Mouse (Mus musculus): ENCODE results near the gene Cacng8.

- TF ChIP-seq CTCF (IDR thresholded peaks at IDR 0.05; ENCODE audit: low read depth, low read length) (no peak), POLR2A (IDR thresholded peaks at IDR 0.05; ENCODE audit: extremely low read depth, insufficient read depth, low read length) (no peak)
Measured at GRCm38 (mm10) chr7:3382123-3382522, 8.4 kb upstream of the Cacng8 start.

Measured in liver, adult 2 months (tissue).